Mouse (Mus musculus) adrenal gland, postnatal 25 days (tissue): ENCODE measurements around the gene Ece1. TPM values are rescaled to one million over a fixed set of nuclear protein-coding genes. Genes with fewer than 3 reads are reported as not detected.

Source experiments
- DNase-seq: peaks from one replicate; pipeline ENCODE4 v3.0.0; 2021; ENCODE audit warnings: mixed read lengths
- total RNA-seq: library from RNA; stranded (reverse); gene quantifications from 2 replicates; pipeline ENCODE4 v1.2.3, GENCODE M21; 2021

Gene Ece1
- total RNA-seq, 1 experiment from 2014 or later: 264 TPM

DNA sequence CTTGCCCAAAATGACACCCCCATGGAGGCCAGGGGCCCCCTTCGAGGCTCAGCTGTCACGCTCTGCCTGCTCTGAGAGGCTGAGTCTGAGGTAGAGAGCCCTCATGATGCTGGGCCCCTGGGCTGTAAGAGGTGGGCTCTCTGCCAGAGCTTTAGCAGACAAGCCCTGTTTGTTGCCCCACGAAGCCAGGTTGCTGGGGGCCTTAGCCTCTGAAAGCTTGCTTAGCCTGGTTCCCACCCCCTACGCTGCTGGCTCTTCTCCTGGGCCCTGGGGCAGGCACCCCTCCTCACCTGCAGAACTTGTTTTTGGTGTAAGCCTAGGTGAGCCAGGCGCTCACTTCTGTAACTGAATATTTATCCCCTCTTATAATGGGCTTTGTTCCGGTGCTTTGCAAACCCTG is 55.6 kb downstream of the Ece1 start:
- no peak for DNase-seq

DNA sequence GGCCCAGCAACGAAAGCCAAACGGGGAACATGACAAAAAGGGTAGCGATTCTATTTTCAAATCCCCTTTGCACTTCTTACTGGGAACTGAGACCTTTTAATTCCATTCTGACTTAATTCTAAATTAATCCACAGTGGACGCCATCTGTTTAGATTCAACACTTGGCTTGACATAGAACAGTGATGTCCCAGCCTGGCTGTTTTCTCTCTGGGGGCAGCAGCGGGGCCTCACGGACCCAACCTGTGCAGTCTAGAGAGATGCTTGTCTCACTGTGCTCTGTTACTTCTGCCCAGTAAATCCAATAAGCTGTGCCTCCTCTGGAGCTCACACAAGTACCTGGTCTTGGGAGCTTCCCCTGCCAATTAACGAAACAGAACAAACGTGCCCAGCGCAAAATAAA is 56.5 kb downstream of the Ece1 start:
- no peak for DNase-seq

DNA sequence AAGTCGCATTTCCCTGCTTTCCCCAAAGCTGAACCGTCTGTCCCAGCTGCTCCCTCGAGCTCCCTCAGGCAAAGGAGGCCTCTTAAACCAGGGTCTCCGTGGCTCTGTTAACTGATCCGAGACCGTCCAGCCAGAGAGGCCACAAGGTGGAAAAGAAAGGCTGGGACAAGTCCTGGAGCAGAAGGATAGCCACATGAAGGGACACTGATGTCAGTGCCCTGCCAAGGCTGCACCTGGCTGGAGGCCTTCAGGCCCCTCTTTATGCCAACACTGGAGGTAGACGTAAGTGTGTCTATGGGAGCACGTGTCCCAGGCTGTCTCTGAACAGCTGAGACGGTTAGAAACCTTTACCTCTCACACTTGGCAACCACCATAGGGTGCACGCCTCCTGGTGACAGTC is 57.1 kb downstream of the Ece1 start:
- no peak for DNase-seq

DNA sequence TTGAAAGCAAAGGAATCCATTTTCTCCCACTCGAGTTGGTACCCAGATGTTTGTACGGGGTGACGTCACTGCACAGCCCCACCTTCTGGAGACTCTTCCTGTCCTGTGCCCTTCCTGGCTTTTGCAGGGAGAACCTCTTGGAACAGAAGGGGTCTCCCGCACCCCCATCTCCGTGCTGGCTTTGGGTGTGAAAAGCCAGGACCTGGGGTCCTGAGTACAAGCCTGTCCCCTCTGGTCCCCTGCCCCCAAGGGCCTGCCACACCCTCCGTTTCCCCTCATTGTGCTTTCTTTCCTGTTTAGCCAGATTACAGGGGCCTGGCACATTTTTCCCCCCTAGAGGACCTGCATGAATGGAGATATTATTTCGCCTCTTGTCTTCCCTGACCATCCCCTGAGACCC is 58.0 kb downstream of the Ece1 start:
- DNase-seq: no peak

DNA sequence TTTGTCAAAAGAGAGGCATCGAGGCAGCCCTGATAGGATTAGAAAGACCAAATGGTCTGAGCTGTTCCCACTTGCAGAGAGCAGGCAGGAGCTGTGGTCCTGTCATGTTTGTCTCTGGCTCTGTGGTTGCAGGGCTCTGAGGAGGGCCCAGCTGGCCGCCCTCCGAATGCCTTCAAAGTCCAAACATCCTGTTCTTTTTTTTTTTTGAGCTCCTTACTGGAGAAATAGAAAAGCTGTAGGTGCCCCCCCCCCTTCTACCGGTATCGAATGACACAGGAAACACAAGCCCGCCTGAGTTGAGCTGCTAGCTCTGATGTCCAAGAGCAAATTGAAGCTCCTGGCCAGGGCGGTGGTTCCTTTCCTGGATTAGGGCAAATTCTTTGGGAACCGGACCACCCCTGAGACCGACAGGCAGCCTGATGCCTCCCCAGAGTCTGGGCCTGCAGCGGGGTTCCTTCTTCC is 58.5 kb downstream of the Ece1 start:
- DNase-seq: peak; percentile 22

DNA sequence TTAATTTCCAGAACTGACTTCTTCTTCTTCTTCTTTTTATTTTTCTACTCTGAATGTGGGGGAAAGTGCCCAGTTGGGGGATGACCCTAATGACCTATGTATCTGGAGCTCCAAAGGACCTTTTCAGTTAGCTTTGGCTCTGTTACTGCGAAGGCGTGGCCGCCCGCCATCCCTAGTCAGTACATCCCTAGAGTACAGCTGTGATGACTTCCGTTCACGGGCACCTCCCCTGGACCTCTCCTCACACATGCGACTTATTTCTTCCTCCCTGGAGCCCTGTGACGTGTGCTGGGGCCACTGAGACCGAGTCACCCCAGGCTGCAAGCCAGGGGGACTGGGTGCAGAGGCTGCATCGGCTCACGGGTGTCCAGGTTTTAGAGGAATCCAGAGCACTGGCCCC is 59.5 kb downstream of the Ece1 start:
- no peak for DNase-seq

DNA sequence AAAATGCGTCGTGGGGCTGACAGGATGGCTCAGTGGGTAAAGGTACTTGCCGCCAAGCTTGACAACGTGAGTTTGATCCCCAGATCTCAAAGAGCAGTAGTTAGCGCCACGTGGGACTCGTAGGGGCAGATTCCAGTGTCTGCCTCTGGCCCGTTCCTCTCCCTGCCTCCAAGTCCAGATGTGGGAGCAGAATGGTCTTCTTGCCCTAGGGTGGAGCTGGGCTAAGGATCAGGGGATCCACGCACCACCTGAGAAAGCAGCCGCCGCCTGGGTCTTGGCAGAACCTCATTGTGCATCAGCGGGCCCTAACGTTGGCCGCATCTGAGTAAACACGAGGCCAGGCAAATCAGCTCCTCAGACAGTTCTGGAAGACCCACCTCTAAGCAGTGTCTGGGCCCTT is 61.0 kb downstream of the Ece1 start:
- no peak for DNase-seq

DNA sequence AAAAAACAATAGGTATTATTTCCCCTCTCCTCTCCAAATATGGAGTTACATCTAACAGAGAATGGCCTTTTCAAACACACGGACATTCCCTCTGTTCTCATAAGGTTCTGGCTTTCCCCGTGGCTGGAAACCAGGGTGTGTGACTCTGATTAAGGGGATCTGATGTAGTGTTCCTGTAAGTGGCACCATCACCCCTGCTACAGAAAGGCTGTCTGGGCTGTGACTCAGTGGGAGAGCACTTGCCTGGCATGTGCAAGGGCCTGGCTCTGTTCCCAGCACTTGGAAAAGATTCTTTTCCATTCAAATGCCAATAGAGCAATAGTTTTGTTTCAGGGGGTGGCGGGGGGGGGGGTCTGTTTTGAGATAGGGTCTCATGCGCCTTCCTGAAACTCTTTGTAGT is 63.1 kb downstream of the Ece1 start:
- DNase-seq: peak; percentile 72

DNA sequence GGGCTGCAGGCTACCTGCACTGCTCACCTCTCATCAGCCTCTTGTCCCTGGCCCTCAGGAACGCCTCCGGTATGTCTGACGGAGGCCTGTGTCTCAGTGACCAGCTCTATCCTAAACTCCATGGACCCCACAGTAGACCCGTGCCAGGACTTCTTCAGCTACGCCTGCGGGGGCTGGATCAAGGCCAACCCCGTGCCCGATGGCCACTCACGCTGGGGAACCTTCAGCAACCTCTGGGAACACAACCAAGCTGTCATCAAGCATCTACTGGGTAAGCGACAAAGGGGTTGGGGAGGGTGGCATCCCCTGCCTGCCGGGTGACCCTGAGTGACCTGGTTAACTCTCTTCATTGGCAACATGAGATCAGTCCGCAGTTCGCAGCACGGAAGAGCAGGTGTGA is 64.1 kb downstream of the Ece1 start:
- peak; percentile 74 for DNase-seq

DNA sequence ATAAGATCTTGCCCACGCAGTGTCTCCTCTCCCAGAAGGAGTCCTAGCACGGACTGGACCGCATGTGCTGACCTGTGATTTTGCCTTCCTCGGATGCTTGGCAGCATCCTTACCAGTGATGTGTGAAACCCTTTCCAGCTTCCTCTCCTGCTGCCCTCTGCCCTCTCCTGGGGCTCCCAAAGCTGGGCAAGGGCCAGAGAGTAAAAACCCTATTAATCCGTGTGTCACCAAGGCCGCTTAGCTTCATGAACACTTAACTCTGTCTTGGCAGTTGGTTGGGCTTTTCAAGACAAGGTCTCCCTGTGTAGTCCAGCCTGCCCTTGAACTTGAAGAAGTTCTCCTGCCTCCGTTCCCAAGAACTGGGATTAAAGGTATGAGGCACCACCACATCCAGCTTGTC is 65.1 kb downstream of the Ece1 start:
- DNase-seq: peak; percentile 47

DNA sequence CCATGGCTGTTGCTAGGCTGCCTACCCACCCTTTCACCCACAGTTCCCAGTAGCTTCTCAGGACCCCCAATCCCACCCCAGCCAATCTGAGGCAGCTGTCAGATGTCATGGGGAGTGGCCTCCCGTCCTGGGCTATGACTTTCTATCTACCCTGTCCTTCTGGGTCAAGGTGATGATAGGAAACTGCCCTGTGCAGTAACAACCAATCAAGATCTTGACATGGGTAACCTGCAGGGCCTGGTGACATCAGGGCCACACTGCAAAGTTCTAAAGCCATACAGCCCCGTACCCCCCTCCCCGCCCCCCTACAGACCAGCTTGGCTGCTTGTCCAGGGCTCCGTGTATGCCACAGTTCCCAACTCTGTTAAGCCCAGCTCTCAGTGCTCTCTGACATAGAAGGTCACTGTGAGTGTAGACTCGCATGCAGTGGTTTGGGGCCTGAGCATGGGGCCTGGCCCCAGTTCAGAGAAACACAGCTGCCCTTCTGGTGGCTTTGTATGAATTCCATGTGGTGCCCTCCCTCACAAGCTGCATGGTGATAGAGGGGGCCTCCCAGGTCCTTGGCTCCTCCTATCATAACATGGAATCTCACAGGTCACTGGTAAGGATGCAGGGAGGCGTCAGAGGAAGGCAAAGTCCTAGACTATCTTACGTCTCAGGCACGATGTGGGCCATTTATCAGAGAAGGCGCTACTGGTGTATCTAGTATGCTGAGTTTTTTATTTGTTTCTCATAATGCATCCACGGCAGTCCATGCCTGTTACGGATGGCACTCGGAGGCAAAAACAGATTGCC is 65.9 kb downstream of the Ece1 start:
- DNase-seq: no peak

DNA sequence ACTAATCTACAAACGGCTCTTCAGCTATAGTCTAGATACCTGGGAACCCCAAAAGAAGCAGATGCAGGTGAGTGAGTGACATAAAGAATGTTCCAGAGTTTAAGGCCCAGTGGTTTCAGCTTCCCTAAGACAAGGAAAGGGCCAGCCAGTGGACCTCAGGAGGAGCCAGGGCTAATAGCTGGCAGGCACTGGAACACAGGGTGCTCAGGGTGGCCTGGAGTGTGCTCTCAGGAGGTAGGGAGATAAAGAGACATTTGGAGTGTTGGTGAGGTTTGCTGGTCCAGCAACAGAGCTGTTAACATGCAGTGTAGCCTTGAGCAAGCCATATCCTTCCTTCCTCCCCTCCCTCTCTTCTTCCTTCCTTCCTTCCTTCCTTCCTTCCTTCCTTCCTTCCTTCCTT is 66.8 kb downstream of the Ece1 start:
- no peak for DNase-seq

DNA sequence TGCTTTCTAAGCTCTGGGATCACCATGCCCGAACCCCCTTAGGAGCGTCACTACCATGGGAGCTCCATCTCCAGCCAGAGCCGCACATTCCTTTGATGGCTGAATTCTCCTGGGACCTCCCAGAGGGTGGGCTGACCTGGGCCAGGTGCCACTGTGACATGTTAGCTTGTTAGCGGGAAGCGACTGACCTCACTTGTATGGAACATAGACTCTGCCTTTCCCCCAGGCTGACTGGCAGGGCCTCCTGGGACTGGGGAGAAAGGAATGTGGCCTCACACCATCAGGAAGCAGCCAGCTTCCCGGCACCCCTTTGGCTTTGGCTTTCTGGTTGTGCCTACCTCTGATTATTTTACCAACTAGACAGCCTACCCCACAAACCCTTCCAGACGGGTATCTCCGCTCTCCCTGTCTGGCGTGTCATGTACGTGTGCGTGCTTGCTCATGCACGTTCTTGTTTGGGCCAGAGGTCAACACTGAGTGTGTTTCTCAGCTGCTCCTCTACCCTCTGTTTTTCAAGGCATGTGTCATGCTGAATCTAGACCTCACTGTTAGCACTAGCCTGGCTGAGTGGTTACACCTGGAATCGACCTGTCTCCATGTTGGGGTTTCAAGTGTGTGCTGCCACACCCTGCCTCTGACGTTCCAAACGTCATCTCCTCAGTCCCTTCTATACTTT is 67.4 kb downstream of the Ece1 start:
- DNase-seq: no peak

DNA sequence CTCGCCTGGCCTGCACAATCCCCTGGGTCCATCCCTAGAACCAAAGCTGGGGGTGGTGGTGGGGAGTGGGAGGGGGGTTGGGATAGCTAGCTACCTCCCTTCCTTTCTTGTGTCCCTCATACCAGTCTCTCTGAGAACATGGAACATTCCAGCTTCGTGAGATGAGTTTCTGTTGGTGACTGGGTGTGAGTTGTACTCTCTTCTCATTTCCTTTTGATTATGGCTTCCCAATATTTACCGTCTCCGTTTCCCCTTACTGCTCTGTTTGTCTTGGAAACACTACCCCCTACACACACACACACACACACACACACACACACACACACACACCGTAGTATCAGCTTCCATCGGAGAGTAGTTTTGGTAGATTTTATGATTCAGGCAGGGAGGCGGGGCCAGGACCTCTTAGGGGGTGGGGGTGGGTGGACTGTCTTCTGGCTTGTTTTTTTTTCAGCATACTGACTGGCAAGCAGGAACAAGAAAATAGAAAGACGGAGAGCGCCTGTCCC is 68.5 kb downstream of the Ece1 start:
- no peak for DNase-seq

DNA sequence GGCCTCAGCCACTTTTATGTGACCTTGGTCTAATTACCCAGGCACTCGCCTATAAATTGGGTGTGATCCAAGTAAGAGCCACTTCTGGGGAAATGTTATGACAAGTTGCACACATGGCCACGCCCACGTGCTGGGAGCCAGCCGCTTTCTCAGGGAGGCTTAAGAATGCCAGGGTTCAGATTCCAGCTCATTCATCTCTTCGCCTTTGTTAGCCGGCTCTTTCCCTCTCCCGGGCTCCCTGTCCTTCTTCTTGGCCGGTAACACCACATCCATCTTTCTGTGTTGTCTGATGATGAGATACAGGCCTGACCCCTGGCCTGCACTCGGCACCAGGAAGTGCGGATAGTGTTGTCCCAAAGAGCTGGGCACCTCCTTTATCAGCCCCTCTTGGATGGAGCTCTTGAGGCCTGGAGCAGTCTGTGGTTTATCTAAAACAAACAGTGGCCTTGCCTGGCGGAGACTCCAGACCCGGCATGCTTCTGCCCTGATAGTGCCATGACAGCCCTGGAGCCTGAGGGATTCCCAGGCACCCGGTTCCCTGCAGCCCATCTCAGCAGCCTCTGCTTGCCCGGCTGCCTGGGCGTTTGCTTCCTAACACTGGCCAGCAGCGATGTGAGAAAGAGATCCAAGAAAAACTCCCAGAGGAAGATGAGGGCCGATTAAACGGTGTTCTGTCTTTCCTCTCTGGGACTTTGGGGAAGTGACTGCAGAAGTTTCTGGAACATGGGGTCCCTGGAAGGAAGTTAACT is 69.1 kb downstream of the Ece1 start:
- peak; percentile 78 for DNase-seq

DNA sequence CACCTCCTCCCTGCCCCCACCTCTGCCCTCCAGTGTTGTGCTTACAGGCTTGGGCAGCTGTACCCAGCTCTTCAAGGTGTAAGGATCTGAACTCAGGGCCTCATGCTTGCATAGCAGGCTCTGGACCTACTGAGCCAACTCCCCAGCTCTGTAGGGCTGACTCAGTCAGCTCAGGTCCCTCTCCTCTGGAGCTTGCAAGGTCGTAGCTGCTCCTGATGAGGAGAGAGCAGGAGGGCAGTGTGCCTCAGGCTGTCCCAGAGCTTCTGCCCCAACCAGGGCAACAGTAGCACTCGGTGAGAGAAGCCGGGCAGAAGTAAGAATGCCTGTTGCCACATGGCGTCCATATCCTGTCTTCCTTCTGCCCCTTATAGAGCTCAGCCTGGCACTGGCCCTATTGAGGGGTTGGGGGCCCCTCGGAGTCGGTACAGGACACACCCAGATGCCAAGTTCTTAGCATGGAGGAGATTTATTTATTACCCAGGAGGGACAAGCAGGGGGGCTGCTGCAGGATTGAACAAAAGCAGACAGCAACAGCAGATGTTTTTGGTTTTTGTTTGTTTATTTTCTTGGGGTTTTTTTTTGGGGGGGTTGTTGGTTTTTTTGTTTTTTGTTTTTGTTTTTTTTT is 70.6 kb downstream of the Ece1 start:
- DNase-seq: no peak

DNA sequence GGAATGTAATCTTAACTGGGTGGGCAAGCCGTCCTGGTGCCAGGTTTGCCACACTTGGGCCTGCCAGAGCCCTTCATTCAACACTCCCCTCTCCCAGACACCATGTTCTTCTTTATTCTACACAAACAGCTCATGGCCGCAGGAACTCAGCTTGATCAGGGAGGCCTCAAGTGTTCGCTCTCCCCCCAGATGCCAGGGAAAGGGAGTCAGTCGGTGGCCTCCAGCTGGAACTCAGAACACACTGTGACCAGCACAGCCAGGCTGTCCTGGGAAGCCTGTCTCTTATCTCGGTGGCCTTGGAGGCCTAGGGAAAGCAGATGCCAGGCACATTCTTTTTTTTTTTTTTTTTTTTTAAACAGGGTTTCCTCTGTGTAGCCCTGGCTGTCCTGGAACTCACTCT is 71.3 kb downstream of the Ece1 start:
- peak; percentile 65 for DNase-seq

DNA sequence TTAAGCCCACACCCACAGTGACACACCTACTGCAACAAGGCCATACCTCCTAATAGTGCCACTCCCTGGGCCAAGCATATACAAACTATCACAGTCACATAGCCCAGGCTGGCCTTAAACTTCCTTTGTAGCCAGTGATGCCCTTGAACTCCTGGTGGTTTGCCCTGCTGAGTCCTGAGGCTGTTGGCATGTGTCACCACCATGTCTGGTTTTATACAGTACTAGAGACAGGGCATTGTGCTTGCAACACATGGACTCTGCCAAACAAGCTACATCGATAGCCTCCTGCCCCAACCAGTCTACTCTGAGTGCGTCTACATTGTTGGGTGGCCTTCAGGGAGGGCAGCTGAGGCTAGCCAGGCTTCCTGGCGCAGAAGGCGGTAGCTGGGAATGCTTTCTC is 74.1 kb downstream of the Ece1 start:
- DNase-seq: no peak

DNA sequence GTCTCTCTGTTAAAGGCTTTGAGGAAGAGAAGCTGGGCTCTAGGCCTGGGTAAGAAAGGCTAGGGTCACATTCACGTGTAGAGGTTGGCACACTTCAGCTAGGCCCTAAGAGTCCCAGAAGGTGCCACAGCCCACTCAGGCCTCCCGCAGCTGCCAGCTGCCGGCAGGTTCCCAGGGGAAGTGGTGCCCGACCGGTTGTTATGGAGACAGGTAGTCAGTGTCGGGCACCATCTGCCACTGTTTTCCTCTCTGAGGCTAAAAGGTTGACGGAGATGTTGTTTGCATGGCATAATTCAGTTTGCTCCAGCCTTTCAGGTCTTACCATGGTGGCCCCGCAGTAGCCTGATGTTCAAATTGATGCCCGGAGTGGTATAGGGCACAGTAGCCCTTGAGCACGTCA is 78.0 kb downstream of the Ece1 start:
- DNase-seq: no peak

DNA sequence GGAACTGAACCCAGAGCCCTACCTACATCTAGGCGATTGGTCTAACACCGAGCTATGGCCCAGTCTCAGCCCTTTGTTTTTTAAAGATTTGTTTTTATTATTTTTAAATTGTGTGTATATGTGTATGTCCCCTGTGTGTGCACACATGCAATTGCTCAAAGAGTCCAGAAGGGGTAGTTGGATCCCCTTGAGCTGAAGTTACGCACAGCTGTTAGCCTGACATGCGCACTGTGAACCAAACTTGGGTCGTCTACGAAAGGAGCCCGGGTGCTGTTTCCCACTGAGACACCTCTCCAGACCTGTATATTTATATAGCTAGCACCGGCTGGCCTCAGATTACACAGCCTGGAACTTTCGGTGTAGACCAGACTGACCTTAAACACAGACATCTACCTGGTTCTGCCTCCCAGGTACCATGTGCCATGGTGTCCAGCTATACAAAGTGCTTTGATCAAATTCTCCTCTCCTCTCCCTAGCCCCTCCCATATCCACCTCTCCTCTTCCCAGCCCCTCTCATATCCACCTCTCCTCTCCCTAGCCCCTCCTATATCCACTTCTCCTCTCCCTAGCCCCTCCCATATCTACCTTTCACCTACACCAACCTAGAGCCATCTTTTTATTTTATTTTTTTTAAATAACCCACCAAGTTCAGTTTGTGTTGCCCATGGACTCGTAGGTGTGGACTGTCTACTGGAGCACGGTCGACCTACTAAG is 79.3 kb downstream of the Ece1 start:
- no peak for DNase-seq

DNA sequence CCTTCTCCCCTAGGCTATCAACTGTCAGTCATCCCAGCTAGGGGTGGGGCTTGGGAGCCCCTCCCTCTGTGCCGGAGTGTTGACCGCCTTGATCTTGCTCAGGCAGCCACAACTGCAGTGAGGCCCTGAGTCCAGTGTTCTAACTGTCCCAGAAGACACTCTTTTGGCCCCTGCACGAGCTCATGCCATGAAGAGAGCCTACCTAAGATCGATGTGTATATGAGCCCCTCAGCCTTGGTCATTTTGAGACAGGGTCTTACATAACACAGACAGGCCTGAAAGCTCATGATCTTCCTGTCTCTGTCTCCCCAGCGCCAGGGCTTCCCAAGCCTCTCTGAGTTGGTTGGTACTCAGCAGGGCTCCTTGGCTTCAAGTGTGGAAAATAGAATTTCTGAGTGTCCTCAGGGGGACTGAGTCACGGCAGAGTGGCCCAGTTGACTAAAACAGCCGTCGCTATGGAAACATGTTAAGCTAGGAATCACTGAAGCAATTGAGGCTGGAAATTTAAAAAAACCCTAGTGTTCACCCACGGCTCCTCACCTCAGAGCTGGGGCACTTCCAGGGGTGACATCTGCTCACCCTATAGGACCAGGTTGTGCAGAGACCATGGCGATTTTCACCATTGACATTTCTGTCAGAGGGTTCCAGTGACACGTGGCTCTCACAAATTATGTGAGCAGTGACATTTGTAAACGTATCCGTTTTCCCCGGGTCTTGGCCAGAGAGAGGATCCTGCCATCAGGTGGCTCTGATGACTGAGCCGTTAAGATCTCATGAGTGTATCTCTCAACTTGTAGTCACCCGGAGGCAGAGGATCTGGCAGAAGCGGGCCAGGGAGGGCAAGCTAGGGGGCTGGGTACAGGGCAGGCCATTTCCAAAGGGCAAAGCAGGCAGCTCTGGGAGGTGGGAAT is 80.1 kb downstream of the Ece1 start:
- DNase-seq: peak; percentile 47
